Mouse (Mus musculus) erythroid progenitor cell, adult 5-6 weeks (primary cell): Measurements from ENCODE around the gene Cks1b. TPM values are rescaled to one million over a fixed set of nuclear protein-coding genes. Genes with fewer than 3 reads are reported as not detected.

ENCODE experiments used
- total RNA-seq, 2 experiments: library from RNA; stranded (forward) in 1 of 2; stranded (reverse) in 1 of 2; fragments of 150-400 nt in 1 of 2; fragments of 186-747, 209-891 nt in 1 of 2; gene quantifications; 2 replicates each; pipeline versions ENCODE4 v1.2.3 to v1.2.4; 2015 to 2017; ENCODE audit warnings: low replicate concordance in 2 of 2

Gene Cks1b
- total RNA-seq, 2 experiments from 2014 or later, result 102 to 245 TPM

Other genes starting within 250 kb of the Cks1b start
- 19.3 and 33.9 TPM in 2 replicates for gene Scamp3, start 240.9 kb downstream of the Cks1b start, total RNA-seq (2015; ENCODE audit: low replicate concordance)
- gene Scamp3, start 240.9 kb downstream of the Cks1b start, total RNA-seq (2017; ENCODE audit: low replicate concordance), result 3.6 and 8.0 TPM in 2 replicates
- 5.0 and 5.4 TPM in 2 replicates for gene Fam189b, start 235.2 kb downstream of the Cks1b start, total RNA-seq (2015; ENCODE audit: low replicate concordance)
- 2.6 TPM in 1 of 2 replicates, not detected in the other for gene Fam189b, start 235.2 kb downstream of the Cks1b start, total RNA-seq (2017; ENCODE audit: low replicate concordance)
- 27.4 and 36.5 TPM in 2 replicates for gene Gba, start 215.5 kb downstream of the Cks1b start, total RNA-seq (2015; ENCODE audit: low replicate concordance)
- 16.8 and 18.1 TPM in 2 replicates for gene Gba, start 215.5 kb downstream of the Cks1b start, total RNA-seq (2017; ENCODE audit: low replicate concordance)
- gene Thbs3, start 203.2 kb downstream of the Cks1b start, total RNA-seq (2015; ENCODE audit: low replicate concordance), result not detected in 2 replicates
- gene Thbs3, start 203.2 kb downstream of the Cks1b start, total RNA-seq (2017; ENCODE audit: low replicate concordance), result not detected in 2 replicates
- 8.6 and 21.0 TPM in 2 replicates for gene Mtx1, start 191.3 kb downstream of the Cks1b start, total RNA-seq (2015; ENCODE audit: low replicate concordance)
- gene Mtx1, start 191.3 kb downstream of the Cks1b start, total RNA-seq (2017; ENCODE audit: low replicate concordance), result 14.5 and 15.8 TPM in 2 replicates
- gene Muc1, start 189.3 kb downstream of the Cks1b start, total RNA-seq (2015; ENCODE audit: low replicate concordance), result not detected in 2 replicates
- gene Muc1, start 189.3 kb downstream of the Cks1b start, total RNA-seq (2017; ENCODE audit: low replicate concordance), result not detected in 2 replicates
- 39.0 and 64.2 TPM in 2 replicates for gene Krtcap2, start 172.4 kb downstream of the Cks1b start, total RNA-seq (2015; ENCODE audit: low replicate concordance)
- 7.2 and 29.1 TPM in 2 replicates for gene Krtcap2, start 172.4 kb downstream of the Cks1b start, total RNA-seq (2017; ENCODE audit: low replicate concordance)
- 1.3 TPM in 1 of 2 replicates, not detected in the other for gene Trim46, start 172.1 kb downstream of the Cks1b start, total RNA-seq (2015; ENCODE audit: low replicate concordance)
- not detected in 2 replicates for gene Trim46, start 172.1 kb downstream of the Cks1b start, total RNA-seq (2017; ENCODE audit: low replicate concordance)
- 16.8 and 18.4 TPM in 2 replicates for gene Dpm3, start 159.0 kb downstream of the Cks1b start, total RNA-seq (2015; ENCODE audit: low replicate concordance)
- 8.3 TPM in 1 of 2 replicates, not detected in the other for gene Dpm3, start 159.0 kb downstream of the Cks1b start, total RNA-seq (2017; ENCODE audit: low replicate concordance)
- 17.7 and 35.6 TPM in 2 replicates for gene Slc50a1, start 147.8 kb downstream of the Cks1b start, total RNA-seq (2015; ENCODE audit: low replicate concordance)
- 3.7 and 9.7 TPM in 2 replicates for gene Slc50a1, start 147.8 kb downstream of the Cks1b start, total RNA-seq (2017; ENCODE audit: low replicate concordance)
- not detected in 2 replicates for gene Efna1, start 137.2 kb downstream of the Cks1b start, total RNA-seq (2015; ENCODE audit: low replicate concordance)
- not detected in 2 replicates for gene Efna1, start 137.2 kb downstream of the Cks1b start, total RNA-seq (2017; ENCODE audit: low replicate concordance)
- gene Efna3, start 95.4 kb downstream of the Cks1b start, total RNA-seq (2015; ENCODE audit: low replicate concordance), result not detected in 2 replicates
- gene Efna3, start 95.4 kb downstream of the Cks1b start, total RNA-seq (2017; ENCODE audit: low replicate concordance), result not detected in 2 replicates
- not detected in 2 replicates for gene Efna4, start 80.4 kb downstream of the Cks1b start, total RNA-seq (2015; ENCODE audit: low replicate concordance)
- not detected in 2 replicates for gene Efna4, start 80.4 kb downstream of the Cks1b start, total RNA-seq (2017; ENCODE audit: low replicate concordance)
- gene Adam15, start 68.4 kb downstream of the Cks1b start, total RNA-seq (2015; ENCODE audit: low replicate concordance), result 6.5 and 13.8 TPM in 2 replicates
- 0.77 and 3.5 TPM in 2 replicates for gene Adam15, start 68.4 kb downstream of the Cks1b start, total RNA-seq (2017; ENCODE audit: low replicate concordance)
- not detected in 2 replicates for gene Dcst2, start 56.4 kb downstream of the Cks1b start, total RNA-seq (2015; ENCODE audit: low replicate concordance)
- not detected in 2 replicates for gene Dcst2, start 56.4 kb downstream of the Cks1b start, total RNA-seq (2017; ENCODE audit: low replicate concordance)
- gene Dcst1, start 53.1 kb downstream of the Cks1b start, total RNA-seq (2015; ENCODE audit: low replicate concordance), result not detected in 2 replicates
- gene Dcst1, start 53.1 kb downstream of the Cks1b start, total RNA-seq (2017; ENCODE audit: low replicate concordance), result not detected in 2 replicates
- gene Zbtb7b, start 23.6 kb downstream of the Cks1b start, total RNA-seq (2015; ENCODE audit: low replicate concordance), result 2.1 and 7.9 TPM in 2 replicates
- gene Zbtb7b, start 23.6 kb downstream of the Cks1b start, total RNA-seq (2017; ENCODE audit: low replicate concordance), result 5.1 and 8.9 TPM in 2 replicates
- 1.4 TPM in 1 of 2 replicates, not detected in the other for gene Lenep, start 15.6 kb downstream of the Cks1b start, total RNA-seq (2015; ENCODE audit: low replicate concordance)
- not detected in 2 replicates for gene Lenep, start 15.6 kb downstream of the Cks1b start, total RNA-seq (2017; ENCODE audit: low replicate concordance)
- gene Flad1, start 6.5 kb downstream of the Cks1b start, total RNA-seq (2015; ENCODE audit: low replicate concordance), result 1.1 and 5.4 TPM in 2 replicates
- gene Flad1, start 6.5 kb downstream of the Cks1b start, total RNA-seq (2017; ENCODE audit: low replicate concordance), result 0.68 and 1.3 TPM in 2 replicates
- 77.1 and 79.3 TPM in 2 replicates for gene Shc1, start 60 bp upstream of the Cks1b start, total RNA-seq (2015; ENCODE audit: low replicate concordance)
- 49.7 and 59.3 TPM in 2 replicates for gene Shc1, start 60 bp upstream of the Cks1b start, total RNA-seq (2017; ENCODE audit: low replicate concordance)
- 10.9 and 19.1 TPM in 2 replicates for gene Pygo2, start 11.8 kb upstream of the Cks1b start, total RNA-seq (2015; ENCODE audit: low replicate concordance)
- 7.1 and 12.1 TPM in 2 replicates for gene Pygo2, start 11.8 kb upstream of the Cks1b start, total RNA-seq (2017; ENCODE audit: low replicate concordance)
- gene Pbxip1, start 18.3 kb upstream of the Cks1b start, total RNA-seq (2015; ENCODE audit: low replicate concordance), result 1.8 and 2.1 TPM in 2 replicates
- 2.7 and 4.1 TPM in 2 replicates for gene Pbxip1, start 18.3 kb upstream of the Cks1b start, total RNA-seq (2017; ENCODE audit: low replicate concordance)
- 14.1 and 16.3 TPM in 2 replicates for gene Pmvk, start 36.2 kb upstream of the Cks1b start, total RNA-seq (2015; ENCODE audit: low replicate concordance)
- 8.9 and 13.0 TPM in 2 replicates for gene Pmvk, start 36.2 kb upstream of the Cks1b start, total RNA-seq (2017; ENCODE audit: low replicate concordance)
- not detected in 2 replicates for gene Kcnn3, start 101.8 kb upstream of the Cks1b start, total RNA-seq (2015; ENCODE audit: low replicate concordance)
- not detected in 2 replicates for gene Kcnn3, start 101.8 kb upstream of the Cks1b start, total RNA-seq (2017; ENCODE audit: low replicate concordance)